Comparison of ENCODE assay signal across 12 mouse cellular contexts in genomic region chr5:143975631-143975933, GRCm38 (mm10). TPM values are rescaled to one million over a fixed set of nuclear protein-coding genes. Genes with fewer than 3 reads are reported as not detected.
DNase-seq lines count a peak whose midpoint lies in the region; ATAC-seq and TF ChIP-seq lines count a peak whose summit lies in the region.
"Had no signal": no experiment of that assay in that cellular context is flagged by ENCODE, and none has a peak within 500 bp of the region (broad histone marks: within the 10 kb centered on the region; RNA-seq: fewer than 3 reads in every experiment).

No protein-coding gene starts in this region.

- peak; percentile 41 for ATAC-seq in heart, postnatal 0 days (ENCODE audit: insufficient read depth, low read depth)
- 0 out of 2 replicates have a peak, but pooled peaks have one; percentile 31 for ATAC-seq in lung, embryonic 16.5 days (ENCODE audit: low read depth)
- peak; percentile 12; the same call in 1 of the 2 replicates for ATAC-seq in intestine, postnatal 0 days
- ATAC-seq in stomach, embryonic 16.5 days (ENCODE audit: insufficient read depth, low FRiP score): 0 out of 2 replicates have a peak, but pooled peaks have one; percentile 24
- ATAC-seq: activated CD4-positive, CD25-positive, alpha-beta regulatory T cell, adult 4 months had no signal

- TF ChIP-seq EP300 in heart, postnatal 0 days (IDR thresholded peaks at IDR 0.05; ENCODE audit: low read depth): no peak

- H3K9me3 ChIP-seq in heart, postnatal 0 days (replicated peaks; ENCODE audit: control insufficient read depth, low read length): no peaks in the 10 kb centered on the region
- H3K9me3 ChIP-seq in lung, embryonic 16.5 days (ENCODE audit: control insufficient read depth, low read length): 0 out of 2 replicates have a peak, but pooled peaks cover 2% of the 10 kb centered on the region
- H3K9me3 ChIP-seq in intestine, postnatal 0 days (ENCODE audit: control insufficient read depth): no peaks in the 10 kb centered on the region
- H3K9me3 ChIP-seq in stomach, embryonic 16.5 days (replicated peaks; ENCODE audit: control insufficient read depth, low read length): no peaks in the 10 kb centered on the region
- H3K9me3 ChIP-seq: neural tube, embryonic 15.5 days had no signal

- H3K4me3 ChIP-seq in heart, postnatal 0 days (ENCODE audit: low read depth, low read length): no peak overlapping the region
- no peak overlapping the region for H3K4me3 ChIP-seq in lung, embryonic 16.5 days (ENCODE audit: low read length)
- no peak overlapping the region for H3K4me3 ChIP-seq in intestine, postnatal 0 days (ENCODE audit: low read depth, low read length)
- H3K4me3 ChIP-seq in stomach, embryonic 16.5 days (replicated peaks; ENCODE audit: low read length): no peak overlapping the region
- H3K4me3 ChIP-seq: layer of hippocampus, adult 2 months; neural tube, embryonic 15.5 days had no signal

- TF ChIP-seq CTCF in heart, postnatal 0 days (IDR thresholded peaks at IDR 0.05; ENCODE audit: low read depth): no peak
- TF ChIP-seq CTCF in intestine, postnatal 0 days (IDR thresholded peaks at IDR 0.05; ENCODE audit: low read depth): no peak

- H3K36me3 ChIP-seq in heart, postnatal 0 days (replicated peaks; ENCODE audit: control insufficient read depth, insufficient read depth, low read length): no peaks in the 10 kb centered on the region
- no peaks in the 10 kb centered on the region for H3K36me3 ChIP-seq in lung, embryonic 16.5 days (ENCODE audit: control insufficient read depth, insufficient read depth, low read length)
- H3K36me3 ChIP-seq in intestine, postnatal 0 days (ENCODE audit: control insufficient read depth, insufficient read depth): no peaks in the 10 kb centered on the region
- H3K36me3 ChIP-seq in stomach, embryonic 16.5 days (ENCODE audit: control insufficient read depth, insufficient read depth, low read length): no peaks in the 10 kb centered on the region
- H3K36me3 ChIP-seq: neural tube, embryonic 15.5 days had no signal

- WGBS in heart, postnatal 0 days: 18% methylated on average over 2 of the region's 2 CpGs
- WGBS in lung, embryonic 16.5 days: 33% methylated on average over 2 of the region's 2 CpGs
- WGBS in intestine, postnatal 0 days: 49% methylated on average over 2 of the region's 2 CpGs
- WGBS in stomach, embryonic 16.5 days: 35% methylated on average over 2 of the region's 2 CpGs

- no peaks in the 10 kb centered on the region for H3K4me1 ChIP-seq in heart, postnatal 0 days (ENCODE audit: control insufficient read depth, insufficient read depth)
- no peaks in the 10 kb centered on the region for H3K4me1 ChIP-seq in lung, embryonic 16.5 days (replicated peaks; ENCODE audit: control insufficient read depth, insufficient read depth, low read length)
- no peaks in the 10 kb centered on the region for H3K4me1 ChIP-seq in intestine, postnatal 0 days (replicated peaks; ENCODE audit: control insufficient read depth, insufficient read depth, low read length)
- H3K4me1 ChIP-seq in stomach, embryonic 16.5 days (ENCODE audit: control insufficient read depth, insufficient read depth, low read length): no peaks in the 10 kb centered on the region
- H3K4me1 ChIP-seq: neural tube, embryonic 15.5 days had no signal

- H3K9ac ChIP-seq in heart, postnatal 0 days (replicated peaks; ENCODE audit: low read depth, low read length): no peak overlapping the region
- H3K9ac ChIP-seq in lung, embryonic 16.5 days (ENCODE audit: low read length): no peak overlapping the region
- no peak overlapping the region for H3K9ac ChIP-seq in intestine, postnatal 0 days (ENCODE audit: low read depth, low read length)
- H3K9ac ChIP-seq in stomach, embryonic 16.5 days (ENCODE audit: low read length): no peak overlapping the region
- H3K9ac ChIP-seq: neural tube, embryonic 15.5 days had no signal

- H3K27me3 ChIP-seq in heart, postnatal 0 days (ENCODE audit: control insufficient read depth, insufficient read depth, low read length): no peaks in the 10 kb centered on the region
- no peaks in the 10 kb centered on the region for H3K27me3 ChIP-seq in lung, embryonic 16.5 days (ENCODE audit: control insufficient read depth, insufficient read depth, low read depth, low read length)
- no peaks in the 10 kb centered on the region for H3K27me3 ChIP-seq in intestine, postnatal 0 days (replicated peaks; ENCODE audit: control insufficient read depth, insufficient read depth, low read length)
- no peaks in the 10 kb centered on the region for H3K27me3 ChIP-seq in stomach, embryonic 16.5 days (ENCODE audit: control insufficient read depth, insufficient read depth, low read length)
- H3K27me3 ChIP-seq: neural tube, embryonic 15.5 days had no signal

- no peak overlapping the region for H3K4me2 ChIP-seq in heart, postnatal 0 days (ENCODE audit: low read depth, low read length)
- H3K4me2 ChIP-seq in lung, embryonic 16.5 days (ENCODE audit: low read depth, low read length): no peak overlapping the region
- no peak overlapping the region for H3K4me2 ChIP-seq in intestine, postnatal 0 days (replicated peaks; ENCODE audit: low read depth)
- H3K4me2 ChIP-seq in stomach, embryonic 16.5 days (ENCODE audit: low read depth, low read length): no peak overlapping the region
- H3K4me2 ChIP-seq: neural tube, embryonic 15.5 days had no signal

- DNase-seq in heart, postnatal 0 days (ENCODE audit: low spot score): no peak
- no peak for DNase-seq in heart, adult 18-20 months
- DNase-seq in lung, postnatal 10 days: no peak
- DNase-seq in spleen, adult 12 weeks (ENCODE audit: low spot score): no peak

- no peak overlapping the region for H3K27ac ChIP-seq in heart, postnatal 0 days (ENCODE audit: low read depth)
- no peak overlapping the region for H3K27ac ChIP-seq in lung, embryonic 16.5 days (ENCODE audit: low read length)
- H3K27ac ChIP-seq in intestine, postnatal 0 days (ENCODE audit: low read depth, low read length): no peak overlapping the region
- H3K27ac ChIP-seq in stomach, embryonic 16.5 days (ENCODE audit: low read length): no peak overlapping the region
- H3K27ac ChIP-seq: layer of hippocampus, adult 2 months; neural tube, embryonic 15.5 days had no signal

RNA-seq across cellular contexts. Expression of gene Ccz1, which starts 39.1 kb away (rescaled TPM):
- total RNA-seq in heart, postnatal 0 days (2014; rRNA removed; ENCODE audit: low replicate concordance): 33.7 and 34.0 TPM in 2 replicates
- 43.3 and 44.2 TPM in 2 replicates for polyA plus RNA-seq in heart, postnatal 0 days (2015; fragmentation: Nextera tagmentation; extraction: Ambion mirVana)
- total RNA-seq in heart, adult 18-20 months (2021): 10 to 100 TPM; 25.1 to 28.1 TPM
- 79.3 and 82.1 TPM in 2 replicates for polyA plus RNA-seq in lung, embryonic 16.5 days (2015; fragmentation: Nextera tagmentation; extraction: Ambion mirVana)
- polyA plus RNA-seq in intestine, postnatal 0 days (2015; fragmentation: Nextera tagmentation; extraction: Ambion mirVana): 58.1 and 59.9 TPM in 2 replicates
- polyA plus RNA-seq in stomach, embryonic 16.5 days (2015; fragmentation: Nextera tagmentation; extraction: Ambion mirVana): 72.5 and 79.7 TPM in 2 replicates

RNA-seq across cellular contexts. Expression of gene Rsph10b, which starts 42.7 kb away (rescaled TPM):
- total RNA-seq in heart, postnatal 0 days (2014; rRNA removed; ENCODE audit: low replicate concordance): 0.35 and 1.2 TPM in 2 replicates
- 0.72 and 1.6 TPM in 2 replicates for polyA plus RNA-seq in heart, postnatal 0 days (2015; fragmentation: Nextera tagmentation; extraction: Ambion mirVana)
- total RNA-seq in heart, adult 18-20 months (2021): under 1 TPM; 0.22 to 0.90 TPM
- 1.8 and 2.1 TPM in 2 replicates for polyA plus RNA-seq in lung, embryonic 16.5 days (2015; fragmentation: Nextera tagmentation; extraction: Ambion mirVana)
- polyA plus RNA-seq in intestine, postnatal 0 days (2015; fragmentation: Nextera tagmentation; extraction: Ambion mirVana): 0.86 and 1.5 TPM in 2 replicates
- 0.45 and 0.94 TPM in 2 replicates for polyA plus RNA-seq in stomach, embryonic 16.5 days (2015; fragmentation: Nextera tagmentation; extraction: Ambion mirVana)
- polyA plus RNA-seq: activated CD4-positive, CD25-positive, alpha-beta regulatory T cell, adult 4 months had no signal

RNA-seq across cellular contexts. Expression of gene Gm42421, which starts 47.6 kb away (rescaled TPM):
- total RNA-seq in heart, postnatal 0 days (2014; rRNA removed; ENCODE audit: low replicate concordance): 5.8 TPM in 1 of 2 replicates, not detected in the other
- 0.29 and 0.54 TPM in 2 replicates for polyA plus RNA-seq in heart, postnatal 0 days (2015; fragmentation: Nextera tagmentation; extraction: Ambion mirVana)
- total RNA-seq in heart, adult 18-20 months (2021): not detected
- polyA plus RNA-seq in lung, embryonic 16.5 days (2015; fragmentation: Nextera tagmentation; extraction: Ambion mirVana): 1.0 TPM in 1 of 2 replicates, not detected in the other
- 0.26 TPM in 1 of 2 replicates, not detected in the other for polyA plus RNA-seq in intestine, postnatal 0 days (2015; fragmentation: Nextera tagmentation; extraction: Ambion mirVana)
- 0.90 TPM in 1 of 2 replicates, not detected in the other for polyA plus RNA-seq in stomach, embryonic 16.5 days (2015; fragmentation: Nextera tagmentation; extraction: Ambion mirVana)
- total RNA-seq: gastrocnemius, postnatal 4 days had no signal

RNA-seq across cellular contexts. Expression of gene Ocm, which starts 50.9 kb away (rescaled TPM):
- total RNA-seq in heart, postnatal 0 days (2014; rRNA removed; ENCODE audit: low replicate concordance): not detected in 2 replicates
- polyA plus RNA-seq in heart, postnatal 0 days (2015; fragmentation: Nextera tagmentation; extraction: Ambion mirVana): not detected in 2 replicates
- not detected for total RNA-seq in heart, adult 18-20 months (2021)
- polyA plus RNA-seq in lung, embryonic 16.5 days (2015; fragmentation: Nextera tagmentation; extraction: Ambion mirVana): 0.24 and 0.47 TPM in 2 replicates
- not detected in 2 replicates for polyA plus RNA-seq in intestine, postnatal 0 days (2015; fragmentation: Nextera tagmentation; extraction: Ambion mirVana)
- polyA plus RNA-seq in stomach, embryonic 16.5 days (2015; fragmentation: Nextera tagmentation; extraction: Ambion mirVana): 0.43 TPM in 1 of 2 replicates, not detected in the other
- total RNA-seq: gastrocnemius, postnatal 4 days; heart, postnatal 10 days; layer of hippocampus, adult 2 months had no signal
- polyA plus RNA-seq: activated CD4-positive, CD25-positive, alpha-beta regulatory T cell, adult 4 months; neural tube, embryonic 15.5 days had no signal
